Mouse (Mus musculus): Measurements from ENCODE around the gene Psen2. TPM values are rescaled to one million over a fixed set of nuclear protein-coding genes. Genes with fewer than 3 reads are reported as not detected.

Psen2 gene
- polyA plus RNA-seq, 1 experiment, result 23.9 TPM

DNA sequence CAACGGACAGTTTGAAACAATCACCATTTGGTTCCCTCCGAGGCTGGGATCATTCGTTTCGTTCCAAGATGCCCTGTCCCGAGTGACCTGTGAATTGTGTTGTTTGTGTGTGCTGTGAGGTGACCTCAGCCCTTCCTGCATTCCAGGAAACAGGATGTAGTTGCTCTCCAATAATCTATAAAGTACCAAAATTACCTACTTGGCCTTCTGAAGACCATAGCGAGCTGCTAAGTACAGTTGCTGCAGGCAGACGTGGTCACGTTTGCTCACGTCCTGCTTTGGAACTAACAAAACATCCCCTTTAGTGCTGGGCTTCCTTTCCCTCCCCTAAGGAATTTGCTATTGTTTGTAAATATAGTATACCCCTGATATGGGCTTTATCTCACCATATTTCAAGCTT, 14.3 kb upstream of the Psen2 start:
- DNase-seq (ENCODE audit: extremely low spot score in 1 of 2, low spot score in 1 of 2), result no peak

GRCm38 (mm10) chr1:180274725-180275308, 11.6 kb upstream of the Psen2 start:
- no peak for DNase-seq (ENCODE audit: extremely low spot score in 1 of 2, low spot score in 1 of 2)

- DNase-seq (ENCODE audit: extremely low spot score in 1 of 2, low spot score in 1 of 2), result no peak
Measured at GRCm38 (mm10) chr1:180269033-180269432, 5.8 kb upstream of the Psen2 start.

DNA sequence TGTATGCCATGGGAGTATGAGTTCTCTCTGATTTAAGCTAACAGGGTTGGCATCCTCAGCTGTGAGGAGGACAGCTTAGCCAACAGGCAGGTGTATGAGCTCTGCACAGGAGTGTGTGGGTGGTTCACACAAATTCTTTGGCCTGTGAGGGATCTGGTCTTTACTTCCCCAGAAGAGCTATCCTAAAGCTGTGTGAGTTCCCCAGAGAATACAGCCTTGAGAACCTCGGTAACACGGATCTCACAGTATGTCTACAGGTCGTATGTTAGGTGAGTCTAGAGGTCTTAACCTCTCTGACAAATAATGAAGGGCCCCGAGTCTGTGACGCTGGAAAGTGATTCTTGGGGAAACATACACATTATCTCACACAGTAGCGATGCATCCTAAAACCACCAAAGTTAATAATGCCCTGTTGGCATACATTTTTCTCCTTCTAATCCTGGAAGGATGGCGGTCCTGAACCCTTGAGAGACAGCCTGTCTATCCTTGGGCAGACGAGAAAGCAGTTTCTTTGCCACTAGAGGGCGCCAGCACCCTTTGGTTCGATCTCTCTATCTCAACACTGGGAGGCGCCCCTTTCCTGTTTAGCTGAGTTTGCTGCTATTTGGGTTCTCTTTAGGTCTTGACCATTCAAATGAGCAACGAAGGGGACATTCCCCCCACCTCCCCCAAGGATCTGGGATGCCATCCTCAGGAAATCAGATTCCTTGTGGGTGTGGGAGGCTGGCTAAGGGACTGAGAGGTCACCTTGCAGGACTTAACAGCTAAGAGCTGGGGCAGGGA, 5.2 kb upstream of the Psen2 start:
- DNase-seq (ENCODE audit: extremely low spot score in 1 of 2, low spot score in 1 of 2), result peak; percentile 80 to 98

DNA sequence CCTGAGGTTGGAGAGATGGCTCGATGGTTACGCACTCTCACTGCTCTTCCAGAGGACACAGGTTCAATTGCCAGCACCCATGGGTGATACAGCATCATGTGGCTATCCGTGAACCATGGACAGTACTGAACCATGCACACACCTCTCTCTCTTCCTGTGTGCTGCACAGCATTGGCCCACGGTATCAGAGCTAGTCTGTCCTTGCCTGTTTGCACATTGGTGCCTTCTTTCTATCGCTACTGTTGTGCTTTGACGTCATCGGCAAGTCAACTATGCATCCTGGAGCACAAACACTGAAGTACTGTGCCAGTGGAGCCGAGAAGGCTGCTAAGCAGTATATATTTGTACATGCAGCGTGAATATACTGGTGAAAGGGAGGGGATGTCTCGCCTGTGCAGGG, 3.9 kb upstream of the Psen2 start:
- no peak for DNase-seq (ENCODE audit: extremely low spot score in 1 of 2, low spot score in 1 of 2)

- no peak for DNase-seq (ENCODE audit: extremely low spot score in 1 of 2, low spot score in 1 of 2)
Measured at GRCm38 (mm10) chr1:180265399-180265798, 2.2 kb upstream of the Psen2 start.

GRCm38 (mm10) chr1:180264851-180265250, 1.6 kb upstream of the Psen2 start:
- no peak for DNase-seq (ENCODE audit: extremely low spot score in 1 of 2, low spot score in 1 of 2)

- no peak for DNase-seq (ENCODE audit: extremely low spot score in 1 of 2, low spot score in 1 of 2)
Measured at GRCm38 (mm10) chr1:180264389-180264788, 1.2 kb upstream of the Psen2 start.

GRCm38 (mm10) chr1:180261857-180262570, 1.2 kb downstream of the Psen2 start:
- DNase-seq (ENCODE audit: extremely low spot score in 1 of 2, low spot score in 1 of 2), result no peak

- no peak for DNase-seq (ENCODE audit: extremely low spot score in 1 of 2, low spot score in 1 of 2)
Measured at GRCm38 (mm10) chr1:180261415-180261814, 1.8 kb downstream of the Psen2 start.

GRCm38 (mm10) chr1:180260886-180261285, 2.4 kb downstream of the Psen2 start:
- DNase-seq (ENCODE audit: extremely low spot score in 1 of 2, low spot score in 1 of 2), result no peak

DNA sequence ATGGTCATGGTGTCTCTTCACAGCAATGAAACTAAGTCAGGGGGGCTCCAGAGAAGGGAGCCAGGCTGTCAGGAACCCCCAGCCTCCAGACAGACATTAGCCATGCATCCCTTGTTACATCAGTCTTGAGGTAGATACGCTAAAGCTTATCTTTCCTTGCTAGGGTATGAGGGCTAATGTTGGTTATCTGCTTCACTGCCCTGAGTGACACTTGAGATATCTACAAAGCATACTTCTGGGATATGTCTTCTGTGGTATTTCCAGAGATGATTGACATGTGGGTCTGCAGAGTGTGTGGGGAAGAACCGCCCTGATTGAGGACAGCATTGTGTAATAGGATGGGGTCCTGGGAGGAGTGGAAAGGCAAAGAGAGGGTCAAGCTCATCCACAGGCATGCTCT, 3.5 kb downstream of the Psen2 start:
- DNase-seq (ENCODE audit: extremely low spot score in 1 of 2, low spot score in 1 of 2), result no peak

GRCm38 (mm10) chr1:180257446-180257845, 5.8 kb downstream of the Psen2 start:
- no peak for DNase-seq (ENCODE audit: extremely low spot score in 1 of 2, low spot score in 1 of 2)

DNA sequence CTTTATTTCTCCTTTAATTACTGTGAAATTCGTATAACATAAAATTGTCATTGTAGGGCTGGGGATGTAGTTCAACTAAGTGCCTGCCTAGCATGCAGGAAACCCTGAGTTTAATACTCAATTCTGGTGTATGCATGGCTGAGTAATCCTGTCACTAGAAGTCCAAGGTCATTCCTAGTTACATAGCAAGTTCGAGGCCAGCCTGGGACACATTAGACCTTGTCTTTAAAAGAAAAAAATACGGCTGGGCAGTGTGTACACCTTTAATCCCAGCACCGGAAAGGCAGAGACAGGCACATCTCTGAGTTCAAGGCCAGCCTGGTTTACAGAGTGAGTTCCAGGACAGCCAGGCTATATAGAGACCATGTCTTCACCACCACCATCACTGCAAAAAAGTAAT, 6.4 kb downstream of the Psen2 start:
- no peak for DNase-seq (ENCODE audit: extremely low spot score in 1 of 2, low spot score in 1 of 2)

DNA sequence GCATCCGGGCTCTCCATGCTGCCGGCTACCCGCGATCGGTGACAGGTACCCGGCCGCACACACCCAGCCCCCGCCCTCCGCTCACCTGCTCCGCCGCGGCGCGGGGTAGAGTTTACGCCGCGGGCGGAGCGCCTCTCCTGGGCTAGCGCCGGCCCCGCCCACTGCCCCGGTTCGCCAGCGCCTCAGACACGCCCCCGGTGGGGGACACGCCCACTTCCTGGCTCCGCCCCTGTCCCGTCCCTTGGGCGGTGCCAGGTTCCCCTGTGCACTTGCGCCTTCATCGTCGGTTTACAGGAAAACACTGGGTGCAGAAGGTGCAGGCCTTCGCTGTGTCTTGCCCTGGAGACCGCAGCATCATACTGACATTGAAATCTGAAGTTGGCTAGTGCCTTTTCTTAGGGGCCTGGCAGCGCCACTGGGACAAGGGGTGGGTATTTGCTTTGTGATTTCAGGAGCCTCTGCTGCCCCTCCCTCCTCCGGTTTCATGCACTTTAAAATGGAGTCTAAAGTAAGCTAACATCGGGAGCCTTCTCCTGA, 7.0 kb downstream of the Psen2 start:
- peak; percentile 83 to 97 for DNase-seq (ENCODE audit: extremely low spot score in 1 of 2, low spot score in 1 of 2)

DNA sequence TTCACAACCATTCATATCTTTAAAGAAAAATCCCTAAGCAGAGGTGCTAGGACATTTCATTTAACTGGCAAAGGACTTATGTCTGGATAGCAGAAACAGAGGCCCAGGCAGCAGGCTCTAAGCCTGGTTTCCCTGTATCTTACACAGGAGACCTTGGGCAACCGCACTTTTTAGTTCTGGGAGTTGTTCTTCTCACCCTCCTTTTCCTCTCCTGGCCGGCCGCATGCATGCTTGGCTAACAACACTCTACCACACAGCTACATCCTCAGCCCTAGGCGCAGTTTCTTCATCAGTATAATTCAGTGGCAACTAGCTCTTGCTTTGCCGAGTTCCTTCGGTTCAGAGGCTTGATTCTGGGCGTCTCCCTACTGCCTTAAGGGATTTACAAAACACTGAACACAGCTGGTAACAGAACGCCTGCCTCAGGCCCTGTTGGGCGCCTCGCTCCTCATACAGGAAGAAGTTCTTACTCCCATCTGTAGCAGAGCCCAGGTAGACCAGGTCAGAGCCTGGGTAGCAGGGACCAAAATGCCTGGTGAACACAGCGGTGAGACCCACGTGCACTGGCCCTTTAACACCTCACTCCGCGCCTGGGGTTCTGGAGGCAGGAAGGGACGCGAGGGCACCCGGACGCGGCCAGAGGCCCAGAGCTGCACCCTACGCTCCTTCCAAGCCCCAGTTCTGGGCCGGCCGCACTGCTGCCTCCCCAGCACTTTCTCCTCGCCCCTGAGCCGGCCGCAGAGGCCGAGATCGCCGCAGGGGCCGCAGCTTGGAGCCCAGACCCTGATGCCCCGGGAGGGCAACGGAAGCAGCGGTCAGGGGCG, 7.7 kb downstream of the Psen2 start:
- DNase-seq (ENCODE audit: extremely low spot score in 1 of 2, low spot score in 1 of 2), result peak in 1 of 2 experiments; percentile 46

- DNase-seq (ENCODE audit: extremely low spot score in 1 of 2, low spot score in 1 of 2), result no peak
Measured at GRCm38 (mm10) chr1:180254316-180254715, 8.9 kb downstream of the Psen2 start.

- DNase-seq (ENCODE audit: extremely low spot score in 1 of 2, low spot score in 1 of 2), result no peak
Measured at GRCm38 (mm10) chr1:180252656-180253190, 10.5 kb downstream of the Psen2 start.

DNA sequence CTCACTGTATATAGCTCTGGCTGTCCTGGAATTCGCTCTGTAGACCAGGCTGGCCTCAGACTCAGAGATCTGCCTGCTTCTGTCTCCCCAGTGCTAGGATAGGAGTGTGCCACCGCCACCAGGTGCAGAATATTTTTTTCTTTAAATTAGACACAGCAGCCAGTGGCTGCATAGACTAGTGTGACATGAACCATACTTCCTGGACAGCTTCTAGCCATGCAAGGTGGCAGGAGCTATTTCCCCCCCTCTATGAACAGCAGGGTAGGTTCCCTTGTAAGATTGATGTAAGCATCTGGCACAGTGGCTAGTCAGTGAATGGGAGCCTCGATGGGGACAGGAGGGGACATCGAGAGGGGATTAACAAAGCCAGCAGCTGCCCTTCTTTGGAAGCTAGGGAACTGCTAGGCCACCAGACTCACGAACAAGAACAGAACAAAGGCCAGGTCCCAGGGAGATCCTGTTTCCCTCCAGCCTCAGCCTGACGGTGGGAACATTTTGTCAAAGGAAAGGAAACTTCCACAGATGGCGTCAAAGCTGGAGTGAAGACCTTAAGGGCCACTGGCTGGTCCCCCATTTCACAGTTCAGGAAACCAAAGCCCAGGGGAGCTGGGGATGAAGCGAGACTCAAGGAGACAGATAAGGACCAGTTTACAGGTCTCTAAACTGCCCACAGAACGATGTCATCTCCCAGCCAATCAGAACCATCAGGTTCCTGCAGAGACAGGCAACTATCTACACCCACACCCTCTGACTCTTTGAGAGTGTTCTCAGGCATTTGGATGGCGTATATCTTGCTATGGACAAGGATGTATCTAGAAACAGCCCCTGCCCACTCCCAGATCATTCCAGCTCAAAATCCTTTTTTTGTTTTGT, 11.8 kb downstream of the Psen2 start:
- DNase-seq (ENCODE audit: extremely low spot score in 1 of 2, low spot score in 1 of 2), result no peak

Measured in frontal cortex, adult 2 months (tissue).